Mouse (Mus musculus) bone marrow macrophage, adult 2 months (primary cell): Measurements from ENCODE around the gene Slc23a2.

Experiments used
- CTCF ChIP-seq: IDR thresholded peaks from 2 replicates; pipeline ENCODE4 v1.5.1; 2012; ENCODE audit warnings: low read depth, mild to moderate bottlenecking, low read length, moderate library complexity
- POLR2A ChIP-seq: IDR thresholded peaks from 2 replicates; pipeline ENCODE4 v1.6.1; 2012; ENCODE audit warnings: mild to moderate bottlenecking, low read depth, low read length, borderline replicate concordance

- TF ChIP-seq POLR2A (no peak), CTCF (no peak)
Observed at GRCm38 (mm10) chr2:132121050-132121449, 23.9 kb downstream of the Slc23a2 start.
